Mouse (Mus musculus): Measurements from ENCODE around the gene Dmrtc2. TPM values are rescaled to one million over a fixed set of nuclear protein-coding genes. Genes with fewer than 3 reads are reported as not detected.

Gene Dmrtc2
- polyA plus RNA-seq, 1 experiment: not detected

GRCm38 (mm10) chr7:24859234-24859633 lies 10.6 kb upstream of the Dmrtc2 start:
- TF ChIP-seq GATA1 (IDR thresholded peaks at IDR 0.05; ENCODE audit: low read length): peak; percentile 23

- TF ChIP-seq GATA1 (IDR thresholded peaks at IDR 0.05; ENCODE audit: low read length): no peak
Measured at GRCm38 (mm10) chr7:24861913-24862312, 7.9 kb upstream of the Dmrtc2 start, which contains the start of gene Gm9844. Gene Gm9844, plus strand, starts transcription at chr7:24862213.

DNA sequence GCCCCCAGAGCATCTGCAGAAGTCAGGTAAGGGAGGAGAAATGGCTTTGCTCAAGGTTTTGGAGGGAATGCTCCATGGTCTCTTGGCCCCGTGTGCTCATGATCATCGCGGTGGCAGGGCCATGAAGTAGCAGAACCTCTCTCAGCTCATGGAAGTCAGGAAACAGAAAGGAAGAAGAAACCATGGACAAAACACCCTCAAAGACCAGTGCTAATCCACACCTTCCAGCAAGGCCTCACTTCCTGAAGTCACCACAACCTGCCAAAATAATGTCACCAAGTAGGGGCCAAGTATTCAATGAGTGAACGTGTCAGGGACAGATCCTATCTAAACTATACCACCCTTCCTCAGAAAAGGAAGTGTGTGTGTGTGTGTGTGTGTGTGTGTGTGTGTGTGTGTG lies 7.0 kb upstream of the Dmrtc2 start:
- TF ChIP-seq GATA1 (IDR thresholded peaks at IDR 0.05; ENCODE audit: low read length): no peak

GRCm38 (mm10) chr7:24864156-24864555 lies 5.7 kb upstream of the Dmrtc2 start:
- no peak for TF ChIP-seq GATA1 (IDR thresholded peaks at IDR 0.05; ENCODE audit: low read length)

DNA sequence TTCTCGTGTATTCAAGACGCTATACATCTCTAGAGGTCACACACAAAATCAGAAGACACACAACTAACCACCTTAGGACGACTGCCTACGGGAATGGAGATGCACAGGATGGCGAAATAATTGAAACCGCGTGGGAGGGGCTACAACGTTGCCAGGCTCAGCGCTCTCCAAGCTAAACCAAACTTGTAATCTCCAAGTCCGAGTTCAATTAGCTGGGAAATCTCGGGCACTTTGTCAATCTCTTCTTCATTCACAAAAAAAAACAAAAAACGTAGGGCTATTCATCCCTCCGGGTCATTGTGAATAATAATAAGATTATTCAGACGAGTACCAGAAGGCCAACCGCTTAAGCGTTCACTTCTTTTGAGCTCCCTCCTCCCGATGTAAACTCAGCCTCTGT lies 777 bp upstream of the Dmrtc2 start:
- no peak for TF ChIP-seq GATA1 (IDR thresholded peaks at IDR 0.05; ENCODE audit: low read length)

DNA sequence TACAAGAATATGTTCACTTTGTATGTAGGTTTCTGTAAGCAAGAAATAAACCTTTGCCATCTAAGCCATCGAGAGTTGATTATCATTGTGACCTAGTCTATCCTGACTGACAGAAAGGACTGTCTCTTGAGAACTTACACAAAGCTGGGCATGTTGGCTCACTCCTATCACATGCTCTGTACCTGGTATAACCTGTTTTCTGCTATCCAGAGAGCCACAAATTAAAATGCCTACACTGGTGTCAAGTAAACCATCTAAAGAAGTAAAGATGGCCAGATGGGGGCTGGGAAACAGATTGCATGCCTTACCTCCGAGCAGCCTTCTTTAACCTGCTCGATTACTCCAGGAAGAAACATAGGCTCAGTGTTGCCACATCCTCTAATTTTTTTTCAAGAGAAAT lies 7.7 kb downstream of the Dmrtc2 start:
- TF ChIP-seq GATA1 (IDR thresholded peaks at IDR 0.05; ENCODE audit: low read length): no peak

- TF ChIP-seq GATA1 (IDR thresholded peaks at IDR 0.05; ENCODE audit: low read length): no peak
Measured at GRCm38 (mm10) chr7:24879620-24880019, 9.8 kb downstream of the Dmrtc2 start.

GRCm38 (mm10) chr7:24882416-24883199 lies 12.8 kb downstream of the Dmrtc2 start:
- TF ChIP-seq GATA1 (IDR thresholded peaks at IDR 0.05; ENCODE audit: low read length): no peak

GRCm38 (mm10) chr7:24883896-24884692 lies 14.2 kb downstream of the Dmrtc2 start, which contains the start of gene Rps19:
Gene Rps19, plus strand, starts transcription at chr7:24884371.
- TF ChIP-seq GATA1 (IDR thresholded peaks at IDR 0.05; ENCODE audit: low read length): no peak

DNA sequence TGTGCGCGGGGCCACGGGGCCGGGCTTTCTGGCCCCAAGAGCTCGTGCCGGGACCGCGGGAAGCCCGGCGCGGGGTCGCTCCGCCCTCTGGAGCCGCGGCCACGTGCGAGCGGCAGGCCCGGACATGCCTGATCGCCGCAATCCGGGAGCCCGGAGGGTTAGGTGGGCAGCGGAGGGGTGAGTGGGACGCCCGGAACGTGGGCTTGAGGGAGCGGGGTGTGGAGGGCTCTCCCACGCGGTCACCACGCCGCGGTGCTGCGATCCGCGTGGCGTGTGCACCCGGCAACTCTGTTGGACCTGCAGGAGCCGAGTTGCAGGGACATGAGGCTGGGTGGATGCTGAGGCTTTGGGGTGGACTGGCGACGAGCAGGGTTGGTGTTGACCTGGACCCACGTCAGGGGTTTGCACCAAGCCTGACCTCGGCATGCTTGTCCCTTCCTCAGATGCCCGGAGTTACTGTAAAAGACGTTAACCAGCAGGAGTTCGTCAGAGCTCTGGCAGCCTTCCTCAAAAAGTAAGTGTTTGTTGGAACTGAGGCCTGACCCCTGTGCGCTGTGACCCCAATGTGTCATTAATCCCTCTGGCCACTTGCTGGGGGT lies 14.9 kb downstream of the Dmrtc2 start:
- no peak for TF ChIP-seq GATA1 (IDR thresholded peaks at IDR 0.05; ENCODE audit: low read length)

DNA sequence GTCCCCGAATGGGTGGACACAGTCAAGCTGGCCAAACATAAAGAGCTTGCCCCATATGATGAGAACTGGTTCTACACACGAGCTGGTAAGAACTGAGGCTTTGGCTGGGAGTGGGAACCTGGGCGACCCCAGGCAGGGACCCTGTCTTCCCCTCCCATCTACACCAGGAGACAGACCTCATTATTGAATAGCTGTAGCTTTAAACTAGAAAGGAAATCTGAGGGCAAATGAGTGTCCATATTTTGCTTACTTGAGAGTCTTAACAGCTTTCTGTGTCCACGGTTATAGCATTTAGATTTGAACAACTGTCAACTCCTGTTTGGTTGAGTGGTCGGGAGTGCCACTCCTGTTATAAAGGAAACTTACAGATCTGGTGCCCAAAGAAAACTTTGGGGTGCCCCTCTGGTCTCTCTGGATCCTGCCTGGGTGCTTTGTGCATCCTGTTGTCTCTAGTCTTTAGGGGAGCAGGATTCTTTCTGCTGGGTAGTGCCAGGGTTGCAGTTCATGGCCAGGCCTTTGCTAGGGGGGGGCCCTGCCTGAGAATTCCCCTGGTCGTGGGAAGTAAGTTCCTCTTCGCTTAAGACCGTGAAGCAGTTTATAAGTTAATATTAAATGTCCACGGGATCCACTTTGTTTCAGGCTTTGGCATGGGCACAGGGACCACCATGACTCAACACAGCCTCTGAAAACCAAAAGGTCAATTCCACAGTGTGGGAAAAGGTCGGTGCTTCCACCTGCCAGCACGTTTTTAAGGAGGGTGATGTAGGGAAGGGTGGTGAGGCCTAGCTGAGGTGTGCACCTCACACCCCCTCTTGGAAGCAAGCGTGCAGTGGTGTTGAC lies 15.8 kb downstream of the Dmrtc2 start:
- TF ChIP-seq GATA1 (IDR thresholded peaks at IDR 0.05; ENCODE audit: low read length): no peak

GRCm38 (mm10) chr7:24886308-24886633 lies 16.4 kb downstream of the Dmrtc2 start:
- TF ChIP-seq GATA1 (IDR thresholded peaks at IDR 0.05; ENCODE audit: low read length): no peak

GRCm38 (mm10) chr7:24887096-24887495 lies 17.2 kb downstream of the Dmrtc2 start:
- no peak for TF ChIP-seq GATA1 (IDR thresholded peaks at IDR 0.05; ENCODE audit: low read length)

GRCm38 (mm10) chr7:24889431-24890220 lies 19.8 kb downstream of the Dmrtc2 start:
- TF ChIP-seq GATA1 (IDR thresholded peaks at IDR 0.05; ENCODE audit: low read length): no peak
